Mouse (Mus musculus): ENCODE measurements around the gene Gramd1b. TPM values are rescaled to one million over a fixed set of nuclear protein-coding genes. Genes with fewer than 3 reads are reported as not detected.

Gene Gramd1b
- polyA plus RNA-seq, 1 experiment, result 0.02 TPM

DNA sequence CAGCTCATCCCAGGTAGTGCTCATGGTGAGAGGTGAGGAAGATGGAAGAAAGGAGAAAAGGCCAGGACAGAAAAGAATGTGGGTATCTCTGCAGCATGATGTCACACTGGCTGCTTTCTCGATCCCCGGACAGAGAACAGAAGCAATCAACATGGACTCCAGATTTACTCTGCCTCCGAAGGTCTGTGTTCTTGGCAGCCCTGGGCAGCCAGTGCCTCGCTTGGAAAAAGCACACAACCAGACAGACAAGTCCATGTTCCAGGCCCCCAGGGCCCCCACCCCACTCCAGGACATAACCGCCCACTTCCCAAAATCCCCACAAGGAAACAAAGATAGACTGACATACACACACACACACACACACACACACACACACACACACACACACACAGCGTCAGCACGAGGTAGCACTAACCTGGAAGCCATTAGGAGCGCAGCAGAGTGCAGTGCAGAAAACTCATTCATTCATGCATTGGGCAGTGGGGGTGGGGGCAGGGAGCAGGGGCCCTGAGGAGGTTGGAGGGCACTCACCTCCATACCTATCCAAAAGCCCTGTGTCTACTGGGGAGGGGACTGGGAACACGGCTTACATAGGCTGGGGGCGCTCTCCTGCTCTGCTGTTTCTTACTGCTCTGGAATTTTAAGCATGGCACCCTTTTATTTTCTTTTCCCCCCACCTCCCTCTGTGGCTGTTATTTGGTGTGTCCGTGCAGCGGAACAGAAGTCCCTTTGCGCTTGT lies 185.5 kb downstream of the Gramd1b start:
- Histone ChIP-seq H3K4me1 (ENCODE audit: control insufficient read depth) (no peaks in the 10 kb centered on the region), H3K27me3 (ENCODE audit: control insufficient read depth) (no peaks in the 10 kb centered on the region), H3K36me3 (ENCODE audit: control insufficient read depth) (no peaks in the 10 kb centered on the region), H3K4me3 (replicated peaks) (no peak overlapping the region), H3K9me3 (ENCODE audit: control insufficient read depth, low read length) (no peaks in the 10 kb centered on the region)
- TF ChIP-seq TAL1 (IDR thresholded peaks at IDR 0.05; ENCODE audit: low read length) (no peak), GATA1 (IDR thresholded peaks at IDR 0.05; ENCODE audit: low read length) (no peak)

DNA sequence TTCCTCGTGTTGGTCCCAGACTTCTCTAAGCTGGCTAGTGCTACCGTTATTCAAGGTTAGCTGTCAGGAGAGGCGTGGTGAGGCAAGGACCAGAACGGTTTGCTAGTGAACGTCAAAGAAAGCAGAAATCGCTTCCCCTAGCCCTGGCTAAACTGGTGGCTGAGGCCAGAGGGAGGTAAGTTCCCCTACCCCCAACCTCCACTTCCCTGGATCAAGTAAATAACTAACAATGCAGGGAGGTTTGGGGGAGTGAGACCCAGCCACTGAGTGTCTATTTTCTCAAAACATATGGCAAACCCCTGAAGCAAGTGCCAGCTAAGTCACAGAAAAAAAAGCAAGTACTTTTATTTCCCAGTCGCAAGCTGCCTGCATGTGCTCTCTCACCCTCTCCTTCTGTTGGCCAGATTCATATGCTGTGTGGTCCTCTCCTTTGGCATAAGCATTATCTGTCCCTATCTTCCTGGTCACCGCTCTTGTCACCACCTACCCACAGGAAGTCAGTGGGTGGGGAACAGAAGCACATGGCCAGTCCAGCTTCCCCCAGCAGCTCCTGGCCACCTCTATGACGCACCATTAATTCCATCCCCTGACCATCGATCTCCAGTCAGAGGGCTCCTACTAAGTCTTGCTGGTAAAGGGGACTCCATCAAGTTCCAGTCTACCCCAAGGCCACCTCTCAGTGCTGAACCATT lies 186.2 kb downstream of the Gramd1b start:
- Histone ChIP-seq H3K36me3 (ENCODE audit: control insufficient read depth) (no peaks in the 10 kb centered on the region), H3K4me3 (replicated peaks) (no peak overlapping the region), H3K4me1 (ENCODE audit: control insufficient read depth) (no peaks in the 10 kb centered on the region), H3K9me3 (ENCODE audit: control insufficient read depth, low read length) (no peaks in the 10 kb centered on the region), H3K27me3 (ENCODE audit: control insufficient read depth) (no peaks in the 10 kb centered on the region)
- TF ChIP-seq TAL1 (IDR thresholded peaks at IDR 0.05; ENCODE audit: low read length) (no peak), GATA1 (IDR thresholded peaks at IDR 0.05; ENCODE audit: low read length) (no peak)

DNA sequence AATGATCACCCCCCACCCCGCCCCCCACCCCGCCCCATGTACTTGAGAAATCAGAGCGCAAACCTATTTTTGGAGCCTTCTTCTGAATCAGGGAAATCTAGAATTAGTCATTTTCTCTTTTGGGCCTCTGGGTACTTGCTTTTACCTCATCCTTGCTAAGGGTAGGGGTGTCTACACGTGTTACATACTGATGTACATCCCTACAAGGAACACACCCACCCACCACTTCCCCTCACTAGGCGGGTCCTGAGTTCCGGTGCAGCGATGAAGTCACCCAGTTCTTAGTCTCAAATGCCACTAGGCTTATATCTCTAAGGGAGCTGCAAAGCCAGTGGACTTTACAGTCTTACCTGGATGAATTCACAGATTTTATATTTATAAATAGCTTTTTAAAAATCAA lies 187.4 kb downstream of the Gramd1b start:
- Histone ChIP-seq H3K4me3 (replicated peaks) (no peak overlapping the region), H3K9me3 (ENCODE audit: control insufficient read depth, low read length) (no peaks in the 10 kb centered on the region), H3K4me1 (ENCODE audit: control insufficient read depth) (no peaks in the 10 kb centered on the region), H3K27me3 (ENCODE audit: control insufficient read depth) (no peaks in the 10 kb centered on the region), H3K36me3 (ENCODE audit: control insufficient read depth) (no peaks in the 10 kb centered on the region)
- TF ChIP-seq TAL1 (IDR thresholded peaks at IDR 0.05; ENCODE audit: low read length), result no peak

DNA sequence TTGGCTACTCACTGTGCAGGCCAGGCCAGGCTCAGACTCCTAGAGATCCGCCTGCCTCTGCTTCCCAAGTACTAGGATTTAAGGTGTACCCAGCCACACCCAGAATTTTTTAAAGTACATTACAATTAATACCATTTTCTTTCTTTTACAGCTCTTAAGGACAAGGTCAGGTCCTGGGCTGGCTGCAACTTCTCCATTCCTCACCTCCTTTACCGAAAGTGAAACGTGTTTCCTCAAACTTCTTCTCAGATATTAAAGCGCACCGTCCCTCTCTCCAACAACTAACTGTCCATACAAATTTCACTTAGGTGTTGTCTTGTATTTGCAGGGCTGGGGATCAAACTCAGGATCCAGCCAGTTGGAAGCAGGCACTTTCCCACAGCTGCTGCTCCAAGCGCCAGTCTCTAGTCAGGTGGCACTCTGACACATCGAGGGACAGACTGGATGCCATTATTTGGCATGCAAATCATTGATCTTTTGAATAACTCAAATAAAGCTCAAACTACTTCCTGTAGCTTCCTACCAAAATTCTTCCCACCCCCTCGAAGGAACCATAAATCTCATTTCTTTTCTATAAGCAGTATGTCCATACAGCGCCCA lies 188.0 kb downstream of the Gramd1b start:
- no peaks in the 10 kb centered on the region for H3K27me3 ChIP-seq (ENCODE audit: control insufficient read depth)
- no peak overlapping the region for H3K4me3 ChIP-seq (replicated peaks)
- TF ChIP-seq GATA1 (IDR thresholded peaks at IDR 0.05; ENCODE audit: low read length) (no peak), TAL1 (IDR thresholded peaks at IDR 0.05; ENCODE audit: low read length) (no peak)
- H3K36me3 ChIP-seq (ENCODE audit: control insufficient read depth), result no peaks in the 10 kb centered on the region
- no peaks in the 10 kb centered on the region for H3K9me3 ChIP-seq (ENCODE audit: control insufficient read depth, low read length)
- H3K4me1 ChIP-seq (ENCODE audit: control insufficient read depth), result no peaks in the 10 kb centered on the region

DNA sequence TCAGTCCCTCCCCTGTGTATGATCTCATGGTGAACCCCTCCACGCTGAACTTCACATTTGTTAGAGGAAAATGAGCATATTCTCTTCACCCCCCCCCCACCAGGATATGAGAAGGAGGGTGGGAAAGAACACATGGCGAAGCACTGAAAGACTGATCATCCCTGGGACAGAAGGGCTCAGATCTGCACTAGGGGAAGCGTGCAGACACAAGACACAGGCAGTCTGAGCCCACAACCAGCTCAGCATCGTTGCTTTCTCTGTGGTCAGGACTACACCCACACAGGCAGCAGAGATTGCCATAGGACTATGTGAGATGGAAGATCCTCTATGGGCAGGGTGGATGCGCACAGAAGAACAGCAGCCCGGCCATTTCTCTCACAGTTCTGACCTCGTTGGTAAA lies 189.1 kb downstream of the Gramd1b start:
- Histone ChIP-seq H3K9me3 (ENCODE audit: control insufficient read depth, low read length) (no peaks in the 10 kb centered on the region), H3K4me3 (replicated peaks) (no peak overlapping the region), H3K4me1 (ENCODE audit: control insufficient read depth) (no peaks in the 10 kb centered on the region), H3K27me3 (ENCODE audit: control insufficient read depth) (no peaks in the 10 kb centered on the region), H3K36me3 (ENCODE audit: control insufficient read depth) (no peaks in the 10 kb centered on the region)
- TF ChIP-seq GATA1 (IDR thresholded peaks at IDR 0.05; ENCODE audit: low read length) (no peak), TAL1 (IDR thresholded peaks at IDR 0.05; ENCODE audit: low read length) (no peak)

DNA sequence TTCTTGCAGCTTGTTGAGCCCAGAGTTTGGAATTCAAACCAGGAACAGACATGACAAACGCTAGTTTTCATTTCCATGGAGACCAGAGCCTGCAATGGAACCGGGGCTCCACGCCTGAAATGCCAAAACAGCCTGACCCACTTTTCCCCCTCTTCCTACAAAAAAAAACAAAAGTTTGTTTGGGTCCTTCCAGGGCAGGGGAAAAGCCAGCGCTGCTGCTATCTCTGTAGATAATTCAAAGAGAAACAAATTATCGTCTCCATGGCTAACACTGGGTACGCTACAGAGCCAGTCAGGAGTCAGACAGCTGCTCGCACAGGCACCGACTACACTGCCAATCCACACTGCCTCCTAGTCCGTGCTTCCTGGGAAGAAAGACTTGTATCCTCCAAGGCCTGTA lies 191.6 kb downstream of the Gramd1b start:
- Histone ChIP-seq H3K36me3 (ENCODE audit: control insufficient read depth) (no peaks in the 10 kb centered on the region), H3K27me3 (ENCODE audit: control insufficient read depth) (no peaks in the 10 kb centered on the region), H3K9me3 (ENCODE audit: control insufficient read depth, low read length) (no peaks in the 10 kb centered on the region), H3K4me3 (replicated peaks) (no peak overlapping the region), H3K4me1 (ENCODE audit: control insufficient read depth) (no peaks in the 10 kb centered on the region)
- no peak for TF ChIP-seq GATA1 (IDR thresholded peaks at IDR 0.05; ENCODE audit: low read length)
- TF ChIP-seq TAL1 (IDR thresholded peaks at IDR 0.05; ENCODE audit: low read length), result no peak

DNA sequence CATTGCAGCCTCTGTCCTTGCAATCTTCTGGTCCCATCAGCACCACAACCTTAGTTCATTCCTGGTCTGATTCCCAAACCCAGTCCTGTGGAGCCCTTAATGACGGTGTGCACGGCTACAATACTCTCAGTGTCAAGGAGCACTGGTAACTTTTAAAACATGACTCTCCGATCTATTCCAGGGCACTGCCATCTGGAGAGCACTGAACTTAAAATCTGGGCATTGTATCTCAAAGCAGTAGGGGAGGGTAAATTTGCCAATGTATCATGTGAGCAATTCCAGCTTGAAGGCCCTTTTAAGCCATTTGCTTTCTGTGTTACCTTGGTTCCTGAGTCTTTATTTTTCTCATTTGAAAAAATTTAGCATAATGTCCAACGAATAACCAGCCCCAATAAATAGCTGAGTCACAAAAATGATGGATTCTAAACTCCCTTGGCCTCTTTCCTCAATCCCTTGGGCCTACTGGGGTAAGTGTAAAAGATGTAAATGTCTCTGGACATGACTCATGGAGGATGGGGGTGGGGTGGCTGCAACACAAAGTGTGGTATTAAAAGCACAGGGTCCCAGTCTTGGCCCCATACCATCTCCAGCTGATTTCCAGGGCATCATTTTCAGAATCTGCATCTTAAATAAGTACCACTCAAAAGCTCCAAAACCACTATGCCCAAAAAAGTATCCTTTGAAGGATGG lies 193.9 kb downstream of the Gramd1b start:
- Histone ChIP-seq H3K27me3 (ENCODE audit: control insufficient read depth) (no peaks in the 10 kb centered on the region), H3K4me1 (ENCODE audit: control insufficient read depth) (no peaks in the 10 kb centered on the region), H3K9me3 (ENCODE audit: control insufficient read depth, low read length) (no peaks in the 10 kb centered on the region), H3K4me3 (replicated peaks) (no peak overlapping the region), H3K36me3 (ENCODE audit: control insufficient read depth) (no peaks in the 10 kb centered on the region)
- TF ChIP-seq GATA1 (IDR thresholded peaks at IDR 0.05; ENCODE audit: low read length), result no peak
- TF ChIP-seq TAL1 (IDR thresholded peaks at IDR 0.05; ENCODE audit: low read length), result no peak

DNA sequence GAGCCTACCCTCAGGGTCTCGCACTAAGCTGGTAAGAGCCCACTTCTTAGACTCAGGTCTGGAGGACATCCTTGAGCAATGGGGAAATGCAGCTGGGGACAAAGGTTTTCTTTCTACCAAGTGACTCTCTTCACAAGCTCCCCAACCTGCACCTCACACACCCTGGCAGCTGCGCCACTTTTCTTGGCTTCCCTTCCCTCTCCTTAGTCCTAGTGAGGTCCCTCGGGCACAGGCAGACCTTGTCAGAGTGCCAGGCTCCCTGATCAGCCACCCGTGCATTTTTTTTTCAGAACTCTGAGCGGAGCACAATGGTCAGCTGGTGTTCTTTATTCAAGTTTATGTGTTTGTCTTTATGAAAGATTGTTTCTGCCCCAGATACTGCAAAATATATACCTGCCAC lies 194.5 kb downstream of the Gramd1b start:
- Histone ChIP-seq H3K36me3 (ENCODE audit: control insufficient read depth) (no peaks in the 10 kb centered on the region), H3K9me3 (ENCODE audit: control insufficient read depth, low read length) (no peaks in the 10 kb centered on the region), H3K27me3 (ENCODE audit: control insufficient read depth) (no peaks in the 10 kb centered on the region), H3K4me3 (replicated peaks) (no peak overlapping the region), H3K4me1 (ENCODE audit: control insufficient read depth) (no peaks in the 10 kb centered on the region)
- TF ChIP-seq GATA1 (IDR thresholded peaks at IDR 0.05; ENCODE audit: low read length) (no peak), TAL1 (IDR thresholded peaks at IDR 0.05; ENCODE audit: low read length) (no peak)

DNA sequence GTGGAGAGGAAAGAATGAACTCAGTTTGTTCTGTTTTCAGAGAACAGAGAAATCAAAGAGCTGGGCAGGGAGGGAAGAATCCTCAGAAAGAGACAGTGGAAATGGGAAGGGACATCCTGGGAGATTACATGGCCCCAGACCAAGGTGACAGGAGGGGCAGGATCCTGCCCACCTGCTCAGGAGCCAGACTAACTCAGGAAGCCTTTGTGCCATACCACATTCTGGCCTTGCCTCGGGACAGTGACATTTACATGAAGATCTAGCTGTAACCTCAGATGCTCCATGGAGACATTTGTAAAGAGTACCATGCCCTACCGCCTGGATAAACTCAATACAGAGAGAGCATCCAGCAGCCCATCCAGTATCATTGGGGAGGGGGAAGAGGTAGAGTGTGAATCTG lies 196.6 kb downstream of the Gramd1b start:
- TF ChIP-seq TAL1 (IDR thresholded peaks at IDR 0.05; ENCODE audit: low read length) (no peak), GATA1 (IDR thresholded peaks at IDR 0.05; ENCODE audit: low read length) (no peak)
- Histone ChIP-seq H3K27me3 (ENCODE audit: control insufficient read depth) (no peaks in the 10 kb centered on the region), H3K4me3 (replicated peaks) (no peak overlapping the region), H3K9me3 (ENCODE audit: control insufficient read depth, low read length) (no peaks in the 10 kb centered on the region), H3K36me3 (ENCODE audit: control insufficient read depth) (no peaks in the 10 kb centered on the region), H3K4me1 (ENCODE audit: control insufficient read depth) (no peaks in the 10 kb centered on the region)

Data from erythroblast, embryonic 14.5 days (primary cell).